Mouse (Mus musculus) brown adipose tissue, adult 24 weeks (tissue): ENCODE results near the gene Tgfb1. TPM values are rescaled to one million over a fixed set of nuclear protein-coding genes. Genes with fewer than 3 reads are reported as not detected.

Source experiments
- H3K27ac ChIP-seq: fragments of 200-500 bp; replicated peaks from 2 replicates; pipeline ENCODE4 v1.5.1; 2012; ENCODE audit warnings: low read depth, mild to moderate bottlenecking, low read length
- H3K4me1 ChIP-seq: fragments of 200-500 bp; 2 replicates; pipeline ENCODE4 v1.6.1; 2012; ENCODE audit warnings: low read length, mixed read lengths; ENCODE audit not compliant: control insufficient read depth, insufficient read depth, insufficient read length
- H3K4me3 ChIP-seq: fragments of 200-500 bp; 2 replicates; pipeline ENCODE4 v1.5.1; 2012; ENCODE audit warnings: low read depth, mild to moderate bottlenecking, low read length, moderate library complexity; ENCODE audit not compliant: insufficient read depth
- polyA plus RNA-seq: library from polyadenylated mRNA; stranded (reverse); fragments of >200 nt; gene quantifications from 2 replicates; pipeline ENCODE4 v1.2.4, GENCODE M21; 2012; ENCODE audit not compliant: missing spikeins, insufficient read depth, insufficient read length

The Tgfb1 gene
- polyA plus RNA-seq = 11.7 and 13.2 TPM in 2 replicates

GRCm38 (mm10) chr7:25686680-25687531 is at the start of gene Tgfb1:
Gene Tgfb1, plus strand, starts transcription at chr7:25687002.
- Histone ChIP-seq H3K4me3 (peak within 1 kb of the TSS; percentile 87), H3K4me1 (0 out of 2 replicates have a peak, but pooled peaks cover 4% of the 10 kb centered on the region), H3K27ac (peak within 1 kb of the TSS; percentile 89)

- Histone ChIP-seq H3K4me3 (no peak overlapping the region), H3K27ac (no peak overlapping the region), H3K4me1 (no peaks in the 10 kb centered on the region)
These were observed 49.7 kb upstream of the Tgfb1 start for GRCm38 (mm10) chr7:25637099-25637498.

- Histone ChIP-seq H3K4me3 (no peak overlapping the region), H3K27ac (no peak overlapping the region)
These were observed 47.0 kb upstream of the Tgfb1 start for GRCm38 (mm10) chr7:25639754-25640153.

GRCm38 (mm10) chr7:25644136-25644535 is 42.7 kb upstream of the Tgfb1 start:
- Histone ChIP-seq H3K4me1 (peaks cover 3% of the 10 kb centered on the region; the same call in 1 of the 2 replicates), H3K27ac (no peak overlapping the region), H3K4me3 (no peak overlapping the region)

More at GRCm38 (mm10) chr7:25639754-25640153, 47.0 kb upstream of the Tgfb1 start:
- H3K4me1 ChIP-seq = no peaks in the 10 kb centered on the region

- Histone ChIP-seq H3K4me1 (peaks cover 7% of the 10 kb centered on the region), H3K27ac (no peak overlapping the region)
These were observed 42.2 kb upstream of the Tgfb1 start for GRCm38 (mm10) chr7:25644631-25645030.

GRCm38 (mm10) chr7:25645074-25645473 is 41.7 kb upstream of the Tgfb1 start:
- H3K27ac ChIP-seq = no peak overlapping the region
- H3K4me3 ChIP-seq = no peak overlapping the region
- H3K4me1 ChIP-seq = peaks cover 9% of the 10 kb centered on the region

More at GRCm38 (mm10) chr7:25644631-25645030, 42.2 kb upstream of the Tgfb1 start:
- no peak overlapping the region for H3K4me3 ChIP-seq

GRCm38 (mm10) chr7:25647574-25648123 is 39.2 kb upstream of the Tgfb1 start:
- Histone ChIP-seq H3K4me1 (peaks cover 15% of the 10 kb centered on the region), H3K27ac (no peak overlapping the region), H3K4me3 (no peak overlapping the region)

- no peak overlapping the region for H3K4me3 ChIP-seq
- H3K4me1 ChIP-seq = peaks cover 15% of the 10 kb centered on the region
- no peak overlapping the region for H3K27ac ChIP-seq
These were observed 37.0 kb upstream of the Tgfb1 start for GRCm38 (mm10) chr7:25649839-25650238.

GRCm38 (mm10) chr7:25651281-25651680 is 35.5 kb upstream of the Tgfb1 start:
- H3K27ac ChIP-seq = peak overlapping the region; percentile 31; the same call in 1 of the 2 replicates
- H3K4me1 ChIP-seq = peaks cover 19% of the 10 kb centered on the region
- no peak overlapping the region for H3K4me3 ChIP-seq

GRCm38 (mm10) chr7:25652244-25652759 is 34.5 kb upstream of the Tgfb1 start:
- peaks cover 22% of the 10 kb centered on the region for H3K4me1 ChIP-seq
- no peak overlapping the region for H3K4me3 ChIP-seq
- no peak overlapping the region for H3K27ac ChIP-seq

GRCm38 (mm10) chr7:25655601-25656428 is 31.0 kb upstream of the Tgfb1 start:
- Histone ChIP-seq H3K27ac (peak overlapping the region; percentile 71), H3K4me3 (no peak overlapping the region), H3K4me1 (peaks cover 9% of the 10 kb centered on the region)

GRCm38 (mm10) chr7:25657785-25658184 is 29.0 kb upstream of the Tgfb1 start:
- Histone ChIP-seq H3K4me1 (peaks cover 7% of the 10 kb centered on the region), H3K27ac (peak overlapping the region; percentile 96; the same call in 1 of the 2 replicates), H3K4me3 (peak overlapping the region; percentile 77)

- H3K4me1 ChIP-seq = peaks cover 7% of the 10 kb centered on the region
- H3K27ac ChIP-seq = peak within 1 kb of the TSS; percentile 96
- H3K4me3 ChIP-seq = peak within 1 kb of the TSS; percentile 82
These were observed 27.9 kb upstream of the Tgfb1 start, which contains the start of the genes Bckdha and Exosc5 for GRCm38 (mm10) chr7:25658657-25659472. Gene Bckdha, minus strand, starts transcription at chr7:25658981. Gene Exosc5, plus strand, starts transcription at chr7:25659164.

GRCm38 (mm10) chr7:25666381-25666780 is 20.4 kb upstream of the Tgfb1 start:
- Histone ChIP-seq H3K27ac (no peak overlapping the region), H3K4me1 (no peaks in the 10 kb centered on the region), H3K4me3 (no peak overlapping the region)
